Mouse (Mus musculus): ENCODE results near the gene Fam192a. TPM values are rescaled to one million over a fixed set of nuclear protein-coding genes. Genes with fewer than 3 reads are reported as not detected.

The Fam192a gene
- polyA plus RNA-seq, 1 experiment from 2014 or later, result 109 TPM

DNA sequence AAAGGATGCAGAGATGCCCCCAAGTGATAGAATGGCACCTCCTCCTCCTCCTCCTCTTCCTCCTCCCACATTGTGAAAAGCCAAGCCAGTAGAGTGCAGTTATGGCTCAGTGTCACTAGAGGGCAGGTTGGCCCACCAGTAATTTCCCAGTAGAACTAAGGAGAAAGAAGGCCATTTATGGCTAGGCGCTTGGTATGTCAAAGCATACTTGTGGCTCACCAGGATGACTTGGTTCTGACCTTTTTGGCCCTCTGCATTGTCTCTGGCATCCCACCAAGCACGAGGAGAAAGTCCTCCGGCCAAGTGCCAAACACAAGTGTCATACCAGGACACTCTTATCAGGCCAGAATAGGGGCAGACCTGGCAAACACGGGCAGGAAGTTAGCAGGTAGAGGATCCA is 73.6 kb downstream of the Fam192a start:
- WGBS, result 45% methylated on average over 4 of the region's 4 CpGs
- H3K27ac ChIP-seq (replicated peaks; ENCODE audit: low read depth, low read length), result no peak overlapping the region
- no peak overlapping the region for H3K4me3 ChIP-seq (ENCODE audit: low read depth, low read length)
- H3K9me3 ChIP-seq (replicated peaks; ENCODE audit: control insufficient read depth, low read length), result no peaks in the 10 kb centered on the region
- no peaks in the 10 kb centered on the region for H3K4me1 ChIP-seq (ENCODE audit: control insufficient read depth, insufficient read depth, low read length)
- no peak overlapping the region for H3K4me2 ChIP-seq (ENCODE audit: low read depth, low read length)
- H3K36me3 ChIP-seq (replicated peaks; ENCODE audit: control insufficient read depth, insufficient read depth, low read depth, low read length), result no peaks in the 10 kb centered on the region
- ATAC-seq (replicated peaks; ENCODE audit: insufficient number of reproducible peaks, low FRiP score, low TSS enrichment, low read depth) (no peak), DNase-seq (ENCODE audit: low spot score) (peak; percentile 68)
- H3K9ac ChIP-seq (replicated peaks; ENCODE audit: low read length), result no peak overlapping the region
- H3K27me3 ChIP-seq (ENCODE audit: control insufficient read depth, insufficient read depth, low read length), result peaks cover 5% of the 10 kb centered on the region; the same call in 1 of the 2 replicates

DNA sequence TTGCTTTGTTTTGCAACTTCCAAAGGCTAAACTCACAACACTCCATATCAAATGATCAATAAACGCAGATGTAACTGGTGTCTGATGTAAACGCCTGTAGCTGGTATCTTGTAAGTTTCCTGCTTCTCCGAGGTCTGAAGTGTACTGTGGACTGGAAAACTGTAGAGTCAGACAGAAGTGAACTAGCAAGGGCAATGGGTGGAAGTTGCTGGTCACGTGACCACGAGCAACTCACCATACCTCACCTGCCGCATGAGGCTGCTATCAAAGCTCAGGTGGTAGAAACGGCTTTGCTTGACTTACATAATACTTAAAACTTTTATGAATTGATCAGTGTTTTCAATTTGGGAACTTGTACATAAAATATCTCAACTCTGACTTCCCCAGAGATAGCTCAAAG is 74.6 kb downstream of the Fam192a start:
- Histone ChIP-seq H3K9me3 (replicated peaks; ENCODE audit: control insufficient read depth, low read length) (no peaks in the 10 kb centered on the region), H3K4me2 (ENCODE audit: low read depth, low read length) (no peak overlapping the region), H3K27me3 (ENCODE audit: control insufficient read depth, insufficient read depth, low read length) (0 out of 2 replicates have a peak, but pooled peaks cover 3% of the 10 kb centered on the region), H3K36me3 (replicated peaks; ENCODE audit: control insufficient read depth, insufficient read depth, low read depth, low read length) (no peaks in the 10 kb centered on the region), H3K9ac (replicated peaks; ENCODE audit: low read length) (no peak overlapping the region), H3K4me1 (ENCODE audit: control insufficient read depth, insufficient read depth, low read length) (no peaks in the 10 kb centered on the region), H3K4me3 (ENCODE audit: low read depth, low read length) (no peak overlapping the region), H3K27ac (replicated peaks; ENCODE audit: low read depth, low read length) (no peak overlapping the region)
- ATAC-seq (replicated peaks; ENCODE audit: insufficient number of reproducible peaks, low FRiP score, low TSS enrichment, low read depth) (no peak), DNase-seq (ENCODE audit: low spot score) (no peak)
- 85% methylated on average over 7 of the region's 7 CpGs for WGBS

DNA sequence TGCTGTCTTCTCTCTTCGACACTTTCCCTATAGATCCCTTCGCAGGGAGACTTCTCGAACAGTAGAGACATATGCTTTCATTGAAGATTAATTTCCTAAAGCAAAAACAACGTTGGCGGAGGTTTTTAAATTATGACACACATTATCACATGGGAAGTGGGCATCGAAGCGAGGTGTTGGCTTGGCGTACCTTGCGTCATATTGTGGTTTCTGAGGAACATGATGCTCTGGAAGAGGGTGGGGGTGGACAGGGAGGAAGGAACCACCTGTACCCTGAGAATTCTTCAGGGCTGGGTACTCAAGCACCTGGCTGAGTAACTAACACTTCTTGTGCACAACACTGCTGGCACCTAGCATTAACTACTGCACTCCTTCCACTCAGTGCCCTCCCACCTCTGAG is 77.2 kb downstream of the Fam192a start:
- Histone ChIP-seq H3K36me3 (replicated peaks; ENCODE audit: control insufficient read depth, insufficient read depth, low read depth, low read length) (no peaks in the 10 kb centered on the region), H3K27ac (replicated peaks; ENCODE audit: low read depth, low read length) (no peak overlapping the region), H3K4me3 (ENCODE audit: low read depth, low read length) (no peak overlapping the region), H3K27me3 (ENCODE audit: control insufficient read depth, insufficient read depth, low read length) (no peaks in the 10 kb centered on the region), H3K4me2 (ENCODE audit: low read depth, low read length) (no peak overlapping the region), H3K9ac (replicated peaks; ENCODE audit: low read length) (no peak overlapping the region), H3K9me3 (replicated peaks; ENCODE audit: control insufficient read depth, low read length) (no peaks in the 10 kb centered on the region), H3K4me1 (ENCODE audit: control insufficient read depth, insufficient read depth, low read length) (no peaks in the 10 kb centered on the region)
- WGBS, result 89% methylated on average over 9 of the region's 9 CpGs
- no peak for DNase-seq (ENCODE audit: low spot score)
- ATAC-seq (replicated peaks; ENCODE audit: insufficient number of reproducible peaks, low FRiP score, low TSS enrichment, low read depth), result no peak

Other genes with a start within 250 kb of the Fam192a start
- gene Herpud1, start 215.6 kb downstream of the Fam192a start, polyA plus RNA-seq (2014; fragmentation: Nextera tagmentation; extraction: Ambion mirVana), result 54.6 and 54.8 TPM in 2 replicates
- 0.08 and 0.14 TPM in 2 replicates for gene Nlrc5, start 167.6 kb downstream of the Fam192a start, polyA plus RNA-seq (2014; fragmentation: Nextera tagmentation; extraction: Ambion mirVana)
- gene Cpne2, start 69.0 kb downstream of the Fam192a start, polyA plus RNA-seq (2014; fragmentation: Nextera tagmentation; extraction: Ambion mirVana), result 6.9 and 8.8 TPM in 2 replicates
- 45.4 and 47.4 TPM in 2 replicates for gene Rspry1, start 60 bp downstream of the Fam192a start, polyA plus RNA-seq (2014; fragmentation: Nextera tagmentation; extraction: Ambion mirVana)
- 71.8 and 73.4 TPM in 2 replicates for gene Arl2bp, start 64.6 kb upstream of the Fam192a start, polyA plus RNA-seq (2014; fragmentation: Nextera tagmentation; extraction: Ambion mirVana)
- gene Pllp, start 94.3 kb upstream of the Fam192a start, polyA plus RNA-seq (2014; fragmentation: Nextera tagmentation; extraction: Ambion mirVana), result 0.47 and 1.5 TPM in 2 replicates
- not detected in 2 replicates for gene Ccl22, start 143.6 kb upstream of the Fam192a start, polyA plus RNA-seq (2014; fragmentation: Nextera tagmentation; extraction: Ambion mirVana)
- gene Cx3cl1, start 170.0 kb upstream of the Fam192a start, polyA plus RNA-seq (2014; fragmentation: Nextera tagmentation; extraction: Ambion mirVana), result 4.6 and 5.6 TPM in 2 replicates
- gene Ccl17, start 208.5 kb upstream of the Fam192a start, polyA plus RNA-seq (2014; fragmentation: Nextera tagmentation; extraction: Ambion mirVana), result not detected in 2 replicates
- 51.9 and 52.8 TPM in 2 replicates for gene Coq9, start 236.3 kb upstream of the Fam192a start, polyA plus RNA-seq (2014; fragmentation: Nextera tagmentation; extraction: Ambion mirVana)
- 123 and 139 TPM in 2 replicates for gene Ciapin1, start 236.4 kb upstream of the Fam192a start, polyA plus RNA-seq (2014; fragmentation: Nextera tagmentation; extraction: Ambion mirVana)

All from embryonic facial prominence, embryonic 11.5 days (tissue).